Mouse (Mus musculus) erythroblast, embryonic 14.5 days (primary cell): ENCODE data around the gene Lrpprc.

Source experiments
- GATA1 ChIP-seq: IDR thresholded peaks from 2 replicates; pipeline ENCODE4 v1.6.1; 2012; ENCODE audit warnings: low read length, inconsistent platforms, mixed read lengths
- TAL1 ChIP-seq: IDR thresholded peaks from 3 replicates; pipeline ENCODE4 v1.6.1; 2012; ENCODE audit warnings: low read length, inconsistent platforms, mixed read lengths

DNA sequence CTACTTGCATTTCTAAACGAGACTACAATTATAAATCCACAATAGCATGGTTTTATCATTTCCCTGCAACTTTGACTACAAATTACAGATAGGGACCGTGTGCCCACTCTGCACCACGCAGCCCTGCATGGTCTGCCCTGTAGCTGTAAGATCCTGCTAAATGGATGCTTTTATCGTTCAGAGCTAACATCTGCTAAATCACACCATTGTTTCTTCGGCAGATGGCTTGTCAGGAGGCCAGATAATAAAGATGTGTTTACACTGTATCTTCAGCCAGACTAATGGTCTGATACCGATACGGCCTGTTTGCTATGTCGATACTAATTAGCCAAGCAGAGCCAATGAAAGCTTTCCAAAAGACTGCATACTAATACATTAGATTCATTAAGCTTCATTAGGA, 41.3 kb downstream of the Lrpprc start:
- TF ChIP-seq TAL1 (no peak), GATA1 (no peak)
